Mouse (Mus musculus): Measurements from ENCODE around the gene Ear6.

DNA sequence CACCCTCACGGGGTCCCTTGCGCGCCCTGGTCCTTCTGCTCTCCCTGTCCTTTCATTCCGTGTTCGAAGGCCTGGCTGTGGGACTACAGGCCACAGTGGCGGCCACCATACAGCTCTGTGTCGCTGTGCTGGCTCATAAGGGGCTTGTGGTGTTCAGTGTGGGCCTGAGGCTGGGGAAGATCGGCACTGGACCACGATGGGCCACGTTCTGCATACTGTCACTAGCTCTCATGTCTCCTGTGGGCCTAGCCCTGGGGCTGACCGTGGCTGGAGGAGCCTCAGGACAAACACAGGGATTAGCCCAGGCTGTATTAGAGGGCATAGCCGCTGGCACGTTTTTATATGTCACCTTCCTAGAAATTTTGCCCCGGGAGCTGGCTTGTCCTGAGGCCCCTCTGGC is 41.6 kb downstream of the Ear6 start:
- TF ChIP-seq ETS1 (conservative IDR thresholded peaks at IDR 0.05; ENCODE audit: low read depth, low read length) (no peak), CTCF (conservative IDR thresholded peaks at IDR 0.05 in 1 of 2, IDR thresholded peaks at IDR 0.05 in 1 of 2; ENCODE audit: low read depth in 2 of 2, low read length in 2 of 2) (no peak), MAFK (IDR thresholded peaks at IDR 0.05; ENCODE audit: insufficient replicate concordance, low read length) (no peak), HCFC1 (IDR thresholded peaks at IDR 0.05; ENCODE audit: low read depth, low read length) (no peak), POLR2A (IDR thresholded peaks at IDR 0.05; ENCODE audit: low read depth, low read length) (no peak), USF1 (IDR thresholded peaks at IDR 0.05; ENCODE audit: low read depth, low read length) (no peak), ZC3H11A (IDR thresholded peaks at IDR 0.05; ENCODE audit: low read depth, low read length) (no peak), TBP (conservative IDR thresholded peaks at IDR 0.05; ENCODE audit: low read depth, low read length) (no peak), ELF1 (IDR thresholded peaks at IDR 0.05; ENCODE audit: low read depth, low read length) (no peak)

Data from CH12.LX (cell line).